Mouse (Mus musculus): ENCODE measurements around the gene Azin2. TPM values are rescaled to one million over a fixed set of nuclear protein-coding genes. Genes with fewer than 3 reads are reported as not detected.

Azin2 gene
- total RNA-seq (2022), result 1 to 10 TPM; 2.1 to 3.8 (median 2.7) TPM

DNA sequence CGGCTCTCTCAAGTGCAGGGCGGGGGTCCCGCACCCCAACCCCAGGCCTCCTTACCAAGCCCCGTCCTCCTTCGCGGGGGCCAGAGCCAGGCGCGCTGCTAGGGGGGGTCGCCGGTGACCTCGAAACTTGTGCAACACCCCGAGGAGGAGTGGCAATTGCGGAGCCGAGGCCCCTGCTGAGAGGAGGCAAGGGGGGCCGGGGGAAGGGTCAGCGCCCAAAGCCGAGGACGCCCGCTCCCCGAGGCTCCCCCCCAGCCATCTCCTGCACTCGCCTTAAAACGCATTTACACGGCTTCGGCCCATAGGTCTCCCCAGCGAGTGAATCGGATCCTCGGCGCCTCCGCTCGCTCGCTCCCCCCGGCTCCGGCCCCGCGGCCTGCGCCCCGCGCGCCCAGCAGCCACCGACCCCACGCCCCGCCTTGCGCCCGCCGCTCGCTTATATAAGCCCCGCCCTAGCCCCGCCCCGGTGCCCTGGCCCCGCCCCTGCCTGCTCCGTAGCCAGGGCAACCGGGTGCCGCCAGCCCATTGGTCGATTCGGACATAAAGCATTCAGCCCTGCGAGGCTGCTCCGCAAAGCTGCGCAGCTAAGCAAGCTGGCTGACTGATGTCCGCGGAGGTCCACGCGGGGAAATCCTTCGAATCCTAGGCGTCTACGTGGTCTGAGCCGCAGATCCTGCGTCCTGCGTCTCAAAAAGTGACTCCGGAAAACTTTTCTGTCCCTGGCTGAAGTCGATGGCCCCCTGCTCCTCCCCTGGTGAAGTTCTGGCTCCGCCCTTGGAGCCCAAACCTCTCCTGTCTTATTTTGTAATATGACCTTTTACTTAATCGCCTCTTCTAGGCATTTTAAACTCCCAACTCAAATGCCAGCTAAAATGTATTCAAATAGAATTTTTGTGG, at the start of gene Azin2:
TSS of gene Azin2 (minus strand) at position 414 of the 897 bp plus-strand sequence.
- peak; percentile 90 for DNase-seq (ENCODE audit: low spot score in 2 of 2)

DNA sequence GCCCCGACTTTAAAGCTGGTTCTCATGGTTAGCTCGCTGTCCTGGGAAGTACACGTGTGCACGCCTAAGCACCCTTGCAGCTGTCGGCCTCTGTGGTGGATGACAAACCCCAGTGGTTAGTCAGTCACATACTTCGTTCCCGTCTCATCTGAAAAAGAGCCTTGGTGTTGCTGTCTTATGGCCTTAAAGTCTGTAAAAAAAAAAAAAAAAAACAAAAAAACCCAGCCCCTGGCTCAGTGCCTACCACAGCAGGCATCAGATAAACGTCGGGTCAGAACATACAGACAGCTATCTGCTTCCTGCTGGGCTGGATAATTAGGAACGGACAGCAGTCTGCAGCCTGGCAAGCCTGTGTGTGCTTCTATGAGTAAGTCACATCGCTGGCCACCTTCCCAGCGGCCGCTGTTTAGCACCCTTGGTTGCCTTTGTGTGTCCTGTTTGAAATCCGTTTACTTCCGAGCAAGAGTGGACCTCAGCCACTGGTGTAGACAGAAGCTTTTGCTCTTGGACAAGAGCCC, 49.4 kb upstream of the Azin2 start:
- peak; percentile 34 to 46 for DNase-seq (ENCODE audit: low spot score in 2 of 2)

DNA sequence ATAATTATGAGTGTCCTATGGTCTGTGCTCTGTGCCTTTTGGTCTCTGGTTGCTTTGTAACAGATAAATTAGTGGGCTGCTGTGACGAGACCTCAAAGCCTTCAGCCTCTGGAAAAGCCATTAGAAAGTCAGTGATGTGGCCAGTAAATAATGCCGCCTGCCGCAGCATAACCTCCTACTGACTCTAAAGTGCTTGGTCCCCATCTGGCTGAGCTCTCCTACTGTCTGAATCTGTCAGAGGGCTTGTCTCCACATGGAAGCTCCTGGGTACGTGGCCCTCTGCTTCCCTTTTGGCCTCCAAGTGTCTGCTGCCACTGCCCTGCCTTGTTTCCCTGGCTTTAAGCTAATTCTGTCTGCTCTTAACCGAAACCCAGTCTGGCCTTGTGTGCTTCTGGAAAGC, 47.3 kb upstream of the Azin2 start:
- no peak for DNase-seq (ENCODE audit: low spot score in 2 of 2)

DNA sequence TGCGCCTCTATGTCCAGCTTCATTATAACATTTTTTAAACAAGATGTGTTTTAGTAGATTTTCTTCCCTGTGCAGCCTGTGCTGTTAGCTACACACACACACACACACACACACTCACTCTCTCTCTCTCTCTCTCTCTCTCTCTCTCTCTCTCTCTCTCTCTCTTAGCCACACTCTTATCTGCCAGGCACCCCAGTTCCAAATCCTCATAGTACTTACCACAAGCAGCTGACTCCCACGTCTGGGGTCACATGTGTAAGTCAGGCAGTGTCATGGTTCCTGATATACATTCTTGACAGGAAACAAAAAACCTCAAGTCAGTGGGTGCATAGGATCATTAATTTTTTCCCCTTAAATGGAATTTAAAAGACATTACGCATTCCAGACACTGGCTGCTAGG, 46.4 kb upstream of the Azin2 start:
- DNase-seq (ENCODE audit: low spot score in 2 of 2), result no peak

DNA sequence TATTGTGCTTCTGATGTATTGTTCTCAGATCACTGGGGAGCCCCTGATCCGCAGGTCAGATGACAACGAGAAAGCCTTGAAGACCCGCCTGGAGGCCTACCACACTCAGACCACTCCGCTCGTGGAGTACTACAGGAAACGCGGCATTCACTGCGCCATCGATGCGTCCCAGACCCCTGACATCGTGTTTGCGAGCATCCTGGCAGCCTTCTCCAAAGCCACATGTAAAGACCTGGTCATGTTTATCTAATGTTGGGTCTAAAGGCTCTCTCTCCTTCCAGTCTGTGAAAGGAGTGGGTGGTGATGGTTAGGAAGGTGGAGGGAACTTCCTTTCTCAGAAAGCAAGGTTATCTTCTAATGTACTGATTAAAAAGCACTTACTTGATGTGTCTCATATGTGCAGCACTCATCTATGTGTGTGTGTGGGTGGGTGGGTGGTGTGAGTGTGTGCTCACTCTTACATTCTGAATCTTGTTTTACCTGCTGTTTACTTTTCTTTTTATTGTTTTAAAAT, 45.8 kb upstream of the Azin2 start:
- no peak for DNase-seq (ENCODE audit: low spot score in 2 of 2)

DNA sequence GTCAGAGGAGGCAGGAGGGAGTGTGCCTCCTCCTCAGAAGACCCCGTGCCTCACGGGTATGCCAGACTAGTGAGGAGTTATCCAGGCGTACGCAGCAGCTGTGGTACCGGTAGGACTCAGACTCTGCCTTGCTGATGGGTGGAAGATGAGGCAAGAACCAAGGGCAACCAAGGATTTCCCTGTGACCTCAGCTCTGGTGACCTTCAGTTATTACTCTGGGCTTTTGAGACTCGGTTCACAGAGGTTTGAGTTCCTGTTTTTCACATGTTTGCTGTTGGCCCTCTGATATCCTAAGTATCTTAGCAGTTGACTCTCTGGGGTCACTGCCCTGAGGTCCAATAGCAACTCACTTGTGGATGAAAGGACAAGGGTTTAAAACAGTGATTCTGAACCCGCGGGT, 41.5 kb upstream of the Azin2 start:
- no peak for DNase-seq (ENCODE audit: low spot score in 2 of 2)

DNA sequence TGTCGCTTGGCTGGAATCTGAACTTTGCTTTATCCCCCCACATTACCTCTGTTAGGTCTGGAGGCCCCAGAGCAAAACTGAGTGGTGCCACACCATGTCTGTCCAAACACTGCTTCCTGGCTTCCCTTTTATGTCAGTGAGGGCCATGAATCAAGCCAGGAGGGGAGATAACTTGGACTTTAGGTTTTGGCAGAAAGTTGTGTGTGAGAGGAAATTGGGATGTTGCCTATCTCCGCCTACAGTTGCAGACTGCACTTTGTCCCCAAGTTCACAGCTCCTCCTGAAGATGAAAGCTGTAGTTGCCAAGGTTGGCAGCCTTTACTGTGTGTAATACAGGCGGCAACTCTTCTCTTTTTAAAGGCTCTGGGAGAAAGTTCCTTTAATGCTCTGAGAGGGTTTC, 38.5 kb upstream of the Azin2 start:
- DNase-seq (ENCODE audit: low spot score in 2 of 2), result no peak

DNA sequence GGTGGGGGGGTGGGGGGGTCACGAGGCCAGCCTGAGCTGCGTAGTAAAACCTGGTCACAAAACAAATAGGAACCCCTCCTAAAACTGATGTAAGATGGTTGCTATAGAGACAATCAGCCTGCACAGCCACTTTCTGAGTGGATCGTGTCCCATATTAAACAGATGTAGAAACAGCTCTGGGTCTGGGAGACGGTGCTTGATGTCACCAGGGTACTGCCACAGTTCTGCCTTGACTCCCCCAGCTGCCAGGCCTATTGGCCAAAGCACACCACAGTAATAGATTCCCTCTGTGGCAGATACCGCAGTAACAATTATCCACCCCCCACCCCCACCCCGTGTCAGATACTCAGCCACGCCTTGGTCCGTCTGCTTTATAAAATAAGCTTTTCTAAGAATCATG, 36.2 kb upstream of the Azin2 start:
- DNase-seq (ENCODE audit: low spot score in 2 of 2), result no peak

DNA sequence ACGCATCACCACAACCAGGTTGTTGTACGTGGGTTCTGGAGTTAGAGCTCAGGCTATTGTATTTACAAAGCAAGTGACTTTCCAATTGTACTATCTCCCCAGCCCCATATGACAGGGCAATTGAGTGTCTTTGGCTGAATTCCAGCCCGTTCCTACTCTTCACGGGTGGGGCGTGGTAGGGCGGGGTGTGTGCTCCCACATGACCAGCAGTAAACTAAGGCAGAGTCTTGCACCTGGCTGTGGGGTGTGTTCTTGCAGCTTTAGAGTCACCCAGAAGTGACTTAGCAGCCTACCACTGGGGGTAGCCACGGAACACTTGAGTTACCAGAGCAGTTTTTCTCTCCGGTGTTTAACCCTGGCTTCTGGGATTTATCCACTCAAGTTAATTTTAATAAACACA, 35.0 kb upstream of the Azin2 start:
- no peak for DNase-seq (ENCODE audit: low spot score in 2 of 2)

DNA sequence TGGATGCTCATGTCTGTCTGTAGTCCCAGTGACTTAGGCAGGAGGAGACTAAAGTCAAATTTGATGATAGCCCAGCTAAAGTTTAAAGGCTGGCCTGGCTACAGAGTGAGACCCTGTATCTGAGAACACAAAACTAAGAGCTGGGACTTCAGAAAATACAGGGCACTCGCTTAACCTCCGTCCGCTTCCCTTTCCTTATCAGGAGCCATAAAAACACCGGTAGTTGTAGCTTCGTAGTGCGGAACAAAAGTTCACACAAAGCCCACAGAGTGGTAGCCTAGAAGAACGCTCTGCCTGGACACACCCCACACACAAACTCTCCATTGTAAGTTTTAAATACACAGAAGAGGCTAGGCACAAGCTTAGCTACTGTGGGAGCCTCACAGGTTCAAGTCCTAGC, 33.0 kb upstream of the Azin2 start:
- no peak for DNase-seq (ENCODE audit: low spot score in 2 of 2)

DNA sequence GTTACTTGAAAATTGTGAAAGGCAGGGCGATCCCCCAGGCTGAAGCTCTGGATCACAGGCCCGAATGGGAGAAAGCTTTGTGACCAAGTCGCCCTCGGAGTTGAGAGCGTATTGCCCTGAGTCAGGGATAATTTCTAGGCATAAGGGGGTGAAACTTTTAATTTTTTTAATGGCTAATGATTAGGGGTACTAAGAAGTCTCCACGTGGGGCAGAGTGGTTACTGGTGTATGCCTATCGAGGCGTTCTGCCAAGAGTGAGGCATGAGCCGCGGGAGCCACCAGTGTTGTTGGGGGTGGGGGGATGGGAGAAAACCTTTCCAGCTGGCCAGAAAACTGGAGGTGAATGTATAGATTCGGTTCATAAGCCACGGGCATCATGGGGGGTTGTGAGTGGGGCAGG, 31.4 kb upstream of the Azin2 start:
- DNase-seq (ENCODE audit: low spot score in 2 of 2), result no peak

DNA sequence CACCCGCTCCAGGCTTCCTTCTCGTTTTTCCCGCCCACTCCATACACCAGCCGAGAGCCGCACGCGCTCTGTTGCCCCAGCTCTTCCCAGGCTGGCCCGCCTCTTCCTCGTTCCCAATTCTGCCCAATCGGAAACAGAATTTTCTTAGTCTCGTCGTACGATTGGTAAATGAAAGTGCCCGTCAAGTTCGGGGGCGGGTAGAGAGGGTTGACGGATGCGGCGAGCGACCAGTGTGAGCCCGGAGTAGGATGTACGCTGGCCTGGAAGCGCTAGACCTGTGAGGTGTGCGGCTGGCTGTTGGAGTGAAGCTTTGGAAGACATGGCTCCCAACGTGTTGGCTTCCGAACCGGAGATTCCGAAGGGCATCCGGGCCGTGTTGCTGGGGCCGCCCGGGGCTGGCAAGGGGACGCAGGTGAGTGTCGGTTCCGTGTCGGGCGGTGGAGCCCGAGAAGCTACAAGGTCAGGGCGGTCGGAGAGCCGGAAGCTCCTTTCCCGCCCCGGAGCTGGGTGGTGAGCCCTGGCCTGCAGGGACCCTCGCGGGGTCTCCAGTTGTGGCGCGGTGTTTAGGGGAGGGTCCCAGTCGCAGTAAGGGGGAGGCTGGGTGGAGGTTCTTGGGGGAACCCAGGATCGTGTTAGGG, 30.9 kb upstream of the Azin2 start:
- peak; percentile 90 to 93 for DNase-seq (ENCODE audit: low spot score in 2 of 2)

DNA sequence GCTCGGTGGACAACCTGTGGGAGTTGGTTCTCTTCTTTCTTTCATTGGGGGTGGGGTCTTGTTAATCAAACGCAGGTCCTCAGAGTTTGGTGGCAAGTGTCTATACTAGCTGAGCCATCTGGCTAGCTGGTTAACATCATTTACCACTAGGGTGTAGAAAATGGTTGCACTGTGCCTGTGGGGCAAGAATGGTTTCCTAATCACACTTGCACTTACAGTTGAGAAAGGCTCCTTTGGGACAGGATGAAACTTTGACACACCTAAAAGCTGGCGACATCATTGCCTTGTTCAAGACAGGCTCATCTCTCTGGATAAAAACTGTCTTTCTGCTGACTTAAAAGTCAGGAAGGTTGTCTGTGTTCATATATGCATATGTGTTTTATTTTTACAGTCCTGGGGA, 29.9 kb upstream of the Azin2 start:
- no peak for DNase-seq (ENCODE audit: low spot score in 2 of 2)

DNA sequence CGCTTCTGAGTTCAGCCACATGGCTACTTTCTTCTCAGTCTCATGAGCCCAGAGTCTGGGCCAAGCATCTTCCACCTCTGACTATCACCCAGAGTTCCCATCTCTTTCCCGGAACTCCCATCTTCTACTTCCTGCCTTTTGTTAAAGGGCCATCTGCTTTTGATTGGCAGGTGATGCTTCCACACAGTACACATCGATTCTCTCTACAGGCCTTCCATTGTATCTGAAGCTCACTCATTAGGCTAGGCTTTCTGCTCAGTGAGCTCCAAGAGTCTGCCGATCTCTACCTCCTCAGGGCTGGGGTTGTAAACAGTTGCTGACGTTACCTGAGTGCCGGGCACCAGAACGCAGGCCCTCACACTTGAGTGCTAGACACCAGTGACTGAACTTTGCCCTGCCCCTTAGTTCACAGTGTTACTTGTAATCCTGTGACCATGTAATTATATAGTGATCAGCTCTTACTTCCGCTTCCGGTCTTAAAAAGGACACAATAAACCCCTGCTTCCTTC, 29.3 kb upstream of the Azin2 start, which contains the start of gene Ak2:
TSS of gene Ak2 (plus strand) at position 459 of the 509 bp plus-strand sequence.
- DNase-seq (ENCODE audit: low spot score in 2 of 2), result no peak

DNA sequence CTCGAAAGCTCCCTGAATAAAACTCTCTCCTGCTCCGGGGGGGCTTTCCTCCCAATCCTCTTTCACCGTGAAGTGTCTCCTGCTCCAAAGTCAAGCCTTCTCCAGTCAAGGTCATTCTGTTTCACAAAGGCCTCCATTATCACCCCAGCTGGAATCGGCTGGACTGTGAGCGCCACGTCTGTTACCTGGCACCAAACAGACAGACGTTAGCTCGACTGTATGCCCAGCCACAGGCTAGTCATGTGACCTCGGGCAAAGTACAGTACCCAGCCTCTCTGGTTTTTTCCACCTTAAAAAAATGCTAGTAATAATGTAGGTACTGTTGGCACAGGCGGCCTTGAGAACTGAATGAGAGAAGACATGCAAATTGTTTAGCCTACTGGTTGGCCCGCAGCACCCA, 27.4 kb upstream of the Azin2 start:
- no peak for DNase-seq (ENCODE audit: low spot score in 2 of 2)

DNA sequence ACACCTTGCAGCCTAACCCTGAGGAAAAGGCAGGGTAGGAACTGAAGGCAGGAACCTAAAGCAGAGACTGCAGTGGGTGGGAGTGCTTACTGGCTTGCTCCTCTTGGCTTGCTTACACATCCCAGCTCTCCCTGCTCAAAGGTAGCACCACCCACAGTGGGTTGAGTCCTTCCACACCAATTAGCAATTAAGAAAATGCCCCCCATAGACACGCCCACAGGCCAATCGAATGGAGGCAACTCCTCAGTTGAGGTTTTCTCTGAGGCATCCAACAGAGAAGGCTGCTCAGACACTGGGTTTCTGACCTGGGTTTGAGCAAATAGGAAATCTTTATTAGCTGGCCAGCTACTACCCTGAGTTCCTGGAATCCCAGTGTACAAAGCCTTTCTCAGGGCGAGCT, 26.7 kb upstream of the Azin2 start:
- DNase-seq (ENCODE audit: low spot score in 2 of 2), result no peak

DNA sequence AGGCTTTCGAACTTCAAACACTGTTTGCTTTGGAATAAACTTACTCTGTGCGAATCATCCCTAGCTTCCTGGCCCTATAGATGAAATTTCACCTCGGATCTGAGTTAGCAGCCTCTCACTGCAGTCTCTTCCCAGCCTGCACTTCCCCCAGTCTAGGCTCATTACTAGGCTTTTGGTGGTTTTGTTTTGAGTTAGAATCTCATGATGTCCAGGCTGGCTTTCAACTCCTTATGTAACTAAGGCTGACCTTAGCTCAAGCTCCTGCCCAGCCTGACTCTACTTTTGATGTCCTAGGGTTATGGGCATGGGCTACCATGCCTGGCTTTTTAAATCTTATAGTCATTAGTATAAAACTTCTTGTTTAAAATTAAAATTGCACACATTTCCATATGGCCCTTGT, 22.4 kb upstream of the Azin2 start:
- DNase-seq (ENCODE audit: low spot score in 2 of 2), result no peak

DNA sequence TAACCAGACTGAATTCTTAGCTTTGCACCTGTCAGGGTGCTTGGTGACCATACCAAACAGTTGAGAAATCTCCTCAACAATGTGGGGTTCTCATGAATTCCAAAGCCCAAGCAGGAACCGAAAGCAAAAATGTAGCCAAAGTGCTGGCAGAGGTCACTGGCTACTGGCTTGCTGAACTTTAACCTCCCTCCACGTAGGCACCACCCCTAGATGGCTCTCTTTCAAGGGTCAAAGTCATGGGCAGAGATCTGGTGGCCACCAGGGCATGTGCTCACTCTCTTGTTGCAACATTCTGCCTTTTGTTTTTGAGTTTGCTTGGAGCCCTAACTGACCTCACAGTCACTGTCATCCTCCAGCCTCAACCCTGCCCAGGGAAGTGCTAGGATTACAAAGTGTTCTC, 21.4 kb upstream of the Azin2 start:
- DNase-seq (ENCODE audit: low spot score in 2 of 2), result no peak

DNA sequence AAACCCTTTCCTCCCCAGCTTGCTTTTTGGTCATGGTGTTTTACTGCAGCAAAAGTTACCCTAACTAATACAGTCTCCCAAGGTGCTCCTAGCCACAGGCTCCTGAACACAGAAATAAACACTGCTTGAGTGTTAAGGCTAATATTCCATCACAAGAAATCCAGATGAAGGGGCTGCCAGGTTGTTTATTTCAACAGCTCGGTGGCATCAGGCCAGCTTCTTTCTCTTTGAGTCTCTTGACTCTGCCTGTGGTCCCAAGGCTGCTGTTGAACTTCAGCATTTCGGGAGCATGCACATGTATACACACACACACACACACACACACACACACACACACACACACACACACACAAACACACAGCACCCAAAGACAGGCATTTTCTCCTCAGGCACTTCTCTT, 20.9 kb upstream of the Azin2 start:
- no peak for DNase-seq (ENCODE audit: low spot score in 2 of 2)

DNA sequence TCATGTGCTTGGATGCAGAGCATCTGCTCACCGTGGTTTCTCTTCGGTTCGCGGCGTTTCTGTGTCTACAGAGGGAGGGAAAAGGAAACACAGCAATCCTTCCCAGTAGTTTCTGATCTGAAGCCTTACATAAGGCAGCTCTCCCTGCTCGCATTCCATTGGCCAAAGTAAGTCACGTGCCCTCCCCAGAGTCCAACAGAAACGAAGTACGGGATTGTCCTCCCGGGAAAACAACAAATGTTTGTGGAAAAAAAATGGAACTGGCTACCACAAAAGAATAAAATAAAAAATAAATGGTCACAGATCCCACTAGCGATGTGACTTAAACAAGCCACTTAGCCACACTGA, 19.6 kb upstream of the Azin2 start:
- DNase-seq (ENCODE audit: low spot score in 2 of 2), result no peak

DNA sequence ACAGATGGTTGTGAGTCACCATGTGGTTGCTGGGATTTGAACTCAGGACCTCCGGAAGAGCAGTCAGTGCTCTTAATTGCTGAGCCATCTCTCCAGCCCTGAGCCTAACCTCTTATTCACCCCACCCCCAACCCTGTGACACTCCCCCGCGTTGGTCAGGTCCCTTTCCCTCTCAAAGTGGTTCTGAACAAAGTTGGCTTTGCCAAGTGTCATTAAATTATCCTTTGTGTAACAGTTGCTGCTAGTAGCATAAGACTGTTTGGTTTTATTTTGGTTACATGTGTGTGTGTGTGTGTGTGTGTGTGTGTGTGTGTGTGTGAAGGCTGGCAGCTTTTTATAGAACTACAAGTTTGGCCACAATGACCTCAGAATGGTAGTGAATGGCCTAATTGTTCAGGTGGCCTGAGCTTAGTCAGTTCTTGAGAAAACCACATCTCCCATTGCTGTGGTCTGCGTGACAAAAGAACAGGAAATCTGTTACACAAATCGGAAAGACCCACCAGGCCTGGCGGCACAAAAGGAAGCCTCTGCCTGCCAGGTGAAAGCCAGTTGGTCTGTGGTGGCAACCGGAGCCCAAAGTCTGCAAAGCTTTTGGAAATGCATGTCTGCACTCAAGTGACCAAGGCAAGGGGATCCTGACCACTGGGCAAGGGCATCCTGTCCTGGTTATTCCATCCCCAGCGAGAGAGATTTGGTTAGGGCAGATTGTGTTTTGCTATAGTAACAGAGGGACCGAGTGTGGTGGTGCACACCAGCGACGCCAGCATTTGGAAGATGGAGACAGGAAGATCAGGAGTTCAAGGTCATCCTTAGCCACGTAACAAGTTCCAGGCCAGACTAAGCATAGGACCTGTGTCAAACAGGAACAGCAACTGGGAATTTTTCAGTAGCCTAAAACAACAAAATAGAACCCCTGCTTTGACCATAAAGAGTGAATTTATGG, 18.9 kb upstream of the Azin2 start:
- no peak for DNase-seq (ENCODE audit: low spot score in 2 of 2)

Data from gastrocnemius, adult 8-10 months (tissue).